Mouse (Mus musculus) ES-E14 (cell line): ENCODE data around the gene Rsbn1l. TPM values are rescaled to one million over a fixed set of nuclear protein-coding genes. Genes with fewer than 3 reads are reported as not detected.

ENCODE experiments used
- DNase-seq: peaks from one replicate; pipeline ENCODE4 v3.0.0-alpha.2; 2013; ENCODE audit warnings: low read depth, low spot score
- H3K27ac ChIP-seq: 2 replicates; pipeline ENCODE4 v1.5.1; 2012; ENCODE audit warnings: low read depth, mild to moderate bottlenecking, low read length, moderate library complexity, mixed read lengths; ENCODE audit not compliant: poor library complexity, insufficient read depth, severe bottlenecking
- H3K36me3 ChIP-seq: 2 replicates; pipeline ENCODE4 v1.6.1; 2012; ENCODE audit warnings: mild to moderate bottlenecking, low read length, moderate library complexity, mixed read lengths; ENCODE audit not compliant: control insufficient read depth, poor library complexity, insufficient read depth, severe bottlenecking
- H3K4me1 ChIP-seq, 2 experiments: fragments of 150-350 bp in 1 of 2; sonication (generic) in 1 of 2; 2 replicates each; pipeline ENCODE4 v1.6.1; 2012; ENCODE audit warnings: low read length in 2 of 2, mild to moderate bottlenecking in 1 of 2, mixed read lengths in 1 of 2; ENCODE audit not compliant: control insufficient read depth in 2 of 2, insufficient read depth in 2 of 2, poor library complexity in 1 of 2
- H3K4me3 ChIP-seq, 2 experiments: fragments of 150-350 bp in 1 of 2; sonication (generic) in 1 of 2; 2 replicates each; pipeline ENCODE4 v1.5.1; 2012; ENCODE audit warnings: low read length in 2 of 2, low read depth in 1 of 2, mild to moderate bottlenecking in 1 of 2, mixed read lengths in 1 of 2; ENCODE audit not compliant: insufficient read depth in 1 of 2, poor library complexity in 1 of 2, severe bottlenecking in 1 of 2
- H3K9ac ChIP-seq: 2 replicates; pipeline ENCODE4 v1.6.1; 2012; ENCODE audit warnings: low read depth, mild to moderate bottlenecking, low read length, mixed read lengths; ENCODE audit not compliant: poor library complexity, insufficient read depth, severe bottlenecking
- H3K9me3 ChIP-seq: fragments of 150-350 bp; sonication (generic); 2 replicates; pipeline ENCODE4 v1.6.1; 2012; ENCODE audit warnings: low read depth, mild to moderate bottlenecking, low read length; ENCODE audit not compliant: control insufficient read depth, insufficient read depth
- CHD2 ChIP-seq: IDR thresholded peaks from 2 replicates; pipeline ENCODE4 v1.6.1; 2014; ENCODE audit warnings: mild to moderate bottlenecking, low read depth, low read length, inconsistent platforms
- HCFC1 ChIP-seq: IDR thresholded peaks from 2 replicates; pipeline ENCODE4 v1.6.1; 2012; ENCODE audit warnings: low read length, inconsistent platforms, borderline replicate concordance; ENCODE audit not compliant: insufficient read depth
- MAFK ChIP-seq: IDR thresholded peaks from 2 replicates; pipeline ENCODE4 v1.6.1; 2014; ENCODE audit warnings: mild to moderate bottlenecking, low read depth, low read length, inconsistent platforms; ENCODE audit not compliant: insufficient read depth
- ZC3H11A ChIP-seq: IDR thresholded peaks from 2 replicates; pipeline ENCODE4 v1.6.1; 2012; ENCODE audit warnings: low read depth, mild to moderate bottlenecking, inconsistent platforms, low read length, borderline replicate concordance
- ZNF384 ChIP-seq: IDR thresholded peaks from 2 replicates; pipeline ENCODE4 v1.6.1; 2012; ENCODE audit warnings: low read depth, low read length, inconsistent platforms
- in situ Hi-C, 2 experiments: fragments of 600-800 bp; cut with MboI; formaldehyde crosslinking; loops; one replicate each; pipeline ENCODE4 v1.15.1; 2025; ENCODE audit warnings: low sequenced_read_pairs in 2 of 2, inconsistent platforms in 1 of 2; ENCODE audit not compliant: unreplicated experiment in 2 of 2
- total RNA-seq: library from RNA; depleted of rRNA; stranded (reverse); fragments of 300-350 nt; gene quantifications from 2 replicates; pipeline ENCODE4 v1.2.3, GENCODE M21; 2012

The Rsbn1l gene
- total RNA-seq, 1 experiment, result 8.6 TPM

- Histone ChIP-seq H3K4me3 (no peak overlapping the region), H3K27ac (no peak overlapping the region; the same call in 1 of the 2 replicates), H3K36me3 (no peaks in the 10 kb centered on the region), H3K9me3 (no peaks in the 10 kb centered on the region), H3K9ac (no peak overlapping the region), H3K4me1 (peaks cover 6 to 20% of the 10 kb centered on the region in 2 experiments)
- in situ Hi-C loops, result no loop called here
- DNase-seq, result no peak
- TF ChIP-seq ZNF384 (no peak), ZC3H11A (no peak), CHD2 (no peak), MAFK (no peak), HCFC1 (no peak)
These were observed 16.9 kb upstream of the Rsbn1l start for GRCm38 (mm10) chr5:20973069-20973468.

GRCm38 (mm10) chr5:20968963-20969362 is 12.8 kb upstream of the Rsbn1l start:
- Histone ChIP-seq H3K9me3 (no peaks in the 10 kb centered on the region), H3K4me3 (peak overlapping the region; percentile 12 to 15; a peak in 2 of 4 replicates), H3K9ac (peak overlapping the region; percentile 44; the same call in 1 of the 2 replicates), H3K27ac (peak overlapping the region; percentile 58; the same call in 1 of the 2 replicates), H3K36me3 (no peaks in the 10 kb centered on the region), H3K4me1 (peaks cover 7 to 20% of the 10 kb centered on the region in 2 experiments; a peak in 3 of 4 replicates)
- no peak for TF ChIP-seq HCFC1
- TF ChIP-seq CHD2, result no peak
- no peak for TF ChIP-seq ZNF384
- peak; percentile 87 for TF ChIP-seq MAFK
- peak; percentile 81; the same call in 1 of the 2 replicates for TF ChIP-seq ZC3H11A
- peak; percentile 91 for DNase-seq
- in situ Hi-C loops, result no loop called here

GRCm38 (mm10) chr5:20968493-20968892 is 12.3 kb upstream of the Rsbn1l start:
- H3K4me1 ChIP-seq, result peaks cover 7 to 22% of the 10 kb centered on the region in 2 experiments; a peak in 3 of 4 replicates
- no peaks in the 10 kb centered on the region for H3K9me3 ChIP-seq
- H3K9ac ChIP-seq, result peak overlapping the region; percentile 44; the same call in 1 of the 2 replicates
- TF ChIP-seq MAFK (no peak), CHD2 (no peak), ZNF384 (no peak), ZC3H11A (no peak), HCFC1 (no peak)
- peak overlapping the region; percentile 58; the same call in 1 of the 2 replicates for H3K27ac ChIP-seq
- 0 out of 4 replicates have a peak overlapping the region, but pooled peaks of 1 of the 2 experiments have one; percentile 15 for H3K4me3 ChIP-seq
- no peak for DNase-seq
- in situ Hi-C loops, result no loop called here
- no peaks in the 10 kb centered on the region for H3K36me3 ChIP-seq

- H3K9ac ChIP-seq, result no peak overlapping the region
- in situ Hi-C loops, result no loop called here
- DNase-seq, result no peak
- H3K36me3 ChIP-seq, result no peaks in the 10 kb centered on the region
- H3K9me3 ChIP-seq, result no peaks in the 10 kb centered on the region
- TF ChIP-seq MAFK (no peak), ZNF384 (no peak)
- H3K27ac ChIP-seq, result no peak overlapping the region
- H3K4me1 ChIP-seq, result peaks cover 2 to 21% of the 10 kb centered on the region in 2 experiments; a peak in 2 of 4 replicates
- H3K4me3 ChIP-seq, result no peak overlapping the region
These were observed 11.7 kb upstream of the Rsbn1l start for GRCm38 (mm10) chr5:20967942-20968341.

- Histone ChIP-seq H3K4me1 (peaks cover 6 to 27% of the 10 kb centered on the region in 2 experiments; a peak in 3 of 4 replicates), H3K9me3 (no peaks in the 10 kb centered on the region), H3K27ac (no peak overlapping the region; the same call in 1 of the 2 replicates), H3K9ac (no peak overlapping the region), H3K4me3 (no peak overlapping the region), H3K36me3 (no peaks in the 10 kb centered on the region)
- DNase-seq, result no peak
- in situ Hi-C loops, result no loop called here
- TF ChIP-seq HCFC1, result no peak
- no peak for TF ChIP-seq CHD2
- no peak for TF ChIP-seq MAFK
- no peak for TF ChIP-seq ZC3H11A
- no peak for TF ChIP-seq ZNF384
These were observed 8.2 kb upstream of the Rsbn1l start for GRCm38 (mm10) chr5:20964446-20964845.
